Mouse (Mus musculus): Measurements from ENCODE around the gene P2rx3. TPM values are rescaled to one million over a fixed set of nuclear protein-coding genes. Genes with fewer than 3 reads are reported as not detected.

The P2rx3 gene
- total RNA-seq, 1 experiment from 2014 or later = not detected

GRCm38 (mm10) chr2:84956274-84956673 is 81.0 kb downstream of the P2rx3 start:
- peak; percentile 89 to 92 for ATAC-seq (replicated peaks in 1 of 2; ENCODE audit: insufficient read depth in 1 of 2, low FRiP score in 2 of 2, low TSS enrichment in 1 of 2, low read depth in 1 of 2, poor library complexity in 2 of 2, severe bottlenecking in 2 of 2)

GRCm38 (mm10) chr2:84955435-84955834 is 81.8 kb downstream of the P2rx3 start:
- ATAC-seq (replicated peaks in 1 of 2; ENCODE audit: insufficient read depth in 1 of 2, low FRiP score in 2 of 2, low TSS enrichment in 1 of 2, low read depth in 1 of 2, poor library complexity in 2 of 2, severe bottlenecking in 2 of 2) = no peak

- ATAC-seq (replicated peaks in 1 of 2; ENCODE audit: insufficient read depth in 1 of 2, low FRiP score in 2 of 2, low TSS enrichment in 1 of 2, low read depth in 1 of 2, poor library complexity in 2 of 2, severe bottlenecking in 2 of 2) = no peak
Observed at GRCm38 (mm10) chr2:84952693-84953092, 84.6 kb downstream of the P2rx3 start.

GRCm38 (mm10) chr2:84952251-84952650 is 85.0 kb downstream of the P2rx3 start:
- ATAC-seq (replicated peaks in 1 of 2; ENCODE audit: insufficient read depth in 1 of 2, low FRiP score in 2 of 2, low TSS enrichment in 1 of 2, low read depth in 1 of 2, poor library complexity in 2 of 2, severe bottlenecking in 2 of 2) = no peak

DNA sequence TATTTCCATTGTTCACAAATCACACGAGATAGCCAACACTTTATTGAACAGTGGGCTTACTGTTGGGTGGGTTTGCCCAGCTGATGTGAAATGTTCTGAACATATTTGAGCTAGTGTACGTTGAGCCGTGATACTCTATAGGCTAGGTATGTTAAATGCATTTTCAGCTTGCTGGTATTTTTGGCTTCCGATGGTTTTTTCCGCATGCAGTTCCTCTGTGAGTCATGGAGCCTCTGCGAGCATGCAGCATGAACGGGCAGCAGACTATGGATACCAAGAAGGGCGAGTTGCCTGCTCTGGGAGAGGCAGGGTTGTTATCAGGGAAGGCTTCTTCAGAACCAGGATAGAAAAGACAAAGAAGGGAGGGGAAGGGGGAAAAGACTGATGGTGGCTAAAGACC is 86.2 kb downstream of the P2rx3 start:
- no peak for ATAC-seq (replicated peaks in 1 of 2; ENCODE audit: insufficient read depth in 1 of 2, low FRiP score in 2 of 2, low TSS enrichment in 1 of 2, low read depth in 1 of 2, poor library complexity in 2 of 2, severe bottlenecking in 2 of 2)

GRCm38 (mm10) chr2:84948721-84949120 is 88.5 kb downstream of the P2rx3 start:
- no peak for ATAC-seq (replicated peaks in 1 of 2; ENCODE audit: insufficient read depth in 1 of 2, low FRiP score in 2 of 2, low TSS enrichment in 1 of 2, low read depth in 1 of 2, poor library complexity in 2 of 2, severe bottlenecking in 2 of 2)

Other genes with a start within 250 kb of the P2rx3 start
- 39.4 and 43.4 TPM in 2 replicates for gene Ube2l6, start 238.6 kb downstream of the P2rx3 start, total RNA-seq (2017)
- 1.1 TPM in 2 replicates for gene Smtnl1, start 214.8 kb downstream of the P2rx3 start, total RNA-seq (2017)
- 20.7 and 27.7 TPM in 2 replicates for gene Timm10, start 210.5 kb downstream of the P2rx3 start, total RNA-seq (2017)
- gene Slc43a1, start 198.6 kb downstream of the P2rx3 start, total RNA-seq (2017) = 16.4 and 23.5 TPM in 2 replicates
- not detected in 2 replicates for gene Rtn4rl2, start 150.8 kb downstream of the P2rx3 start, total RNA-seq (2017)
- gene Slc43a3, start 100.9 kb downstream of the P2rx3 start, total RNA-seq (2017) = 58.4 and 73.4 TPM in 2 replicates
- gene Prg2, start 57.0 kb downstream of the P2rx3 start, total RNA-seq (2017) = 86.3 and 239 TPM in 2 replicates
- 3.0 and 8.4 TPM in 2 replicates for gene Prg3, start 49.2 kb downstream of the P2rx3 start, total RNA-seq (2017)
- gene Ssrp1, start 228 bp downstream of the P2rx3 start, total RNA-seq (2017) = 390 and 439 TPM in 2 replicates
- 9.9 and 15.9 TPM in 2 replicates for gene Tnks1bp1, start 10.6 kb upstream of the P2rx3 start, total RNA-seq (2017)
- gene Aplnr, start 98.8 kb upstream of the P2rx3 start, total RNA-seq (2017) = 0.75 TPM in 1 of 2 replicates, not detected in the other
- gene Lrrc55, start 159.7 kb upstream of the P2rx3 start, total RNA-seq (2017) = not detected in 2 replicates

Data from hematopoietic stem cell, adult 5-6 weeks (primary cell).